8 mouse cellular contexts compared by ENCODE assay signal in genomic region chr1:36368112-36368968, GRCm38 (mm10). TPM values are rescaled to one million over a fixed set of nuclear protein-coding genes. Genes with fewer than 3 reads are reported as not detected.
A peak's percentile ranks its signal among the peaks of the same experiment; 100 is the strongest.
DNase-seq lines count a peak whose midpoint lies in the region; ATAC-seq and TF ChIP-seq lines count a peak whose summit lies in the region.

No protein-coding gene starts in this region.

- TF ChIP-seq POLR2A in bone marrow macrophage, adult 2 months (IDR thresholded peaks at IDR 0.05; ENCODE audit: borderline replicate concordance, low read depth, low read length), result no peak
- TF ChIP-seq POLR2A in testis, adult 2 months (IDR thresholded peaks at IDR 0.05; ENCODE audit: control insufficient read depth, low read depth, low read length), result no peak

- ATAC-seq in forebrain, embryonic 15.5 days (replicated peaks), result peak; percentile 86
- ATAC-seq in hindbrain, embryonic 13.5 days (ENCODE audit: low FRiP score), result peak; percentile 84

- H3K9ac ChIP-seq in forebrain, embryonic 15.5 days (replicated peaks), result peak overlapping the region; percentile 83
- H3K9ac ChIP-seq in hindbrain, embryonic 13.5 days, result peak overlapping the region; percentile 93

- peak overlapping the region; percentile 43; the same call in 1 of the 2 replicates for H3K27ac ChIP-seq in bone marrow macrophage, adult 2 months (ENCODE audit: insufficient read depth, low read depth, low read length)
- peak overlapping the region; percentile 62 for H3K27ac ChIP-seq in forebrain, embryonic 15.5 days (replicated peaks)
- H3K27ac ChIP-seq in hindbrain, embryonic 13.5 days, result peak overlapping the region; percentile 78
- peak overlapping the region; percentile 98 for H3K27ac ChIP-seq in limb, embryonic 10.5 days
- peak overlapping the region; percentile 95 for H3K27ac ChIP-seq in testis, adult 2 months (ENCODE audit: control insufficient read depth, insufficient read depth, low read depth, low read length)

- H3K4me3 ChIP-seq in bone marrow macrophage, adult 2 months (ENCODE audit: insufficient read depth, low read length), result peak overlapping the region; percentile 66
- H3K4me3 ChIP-seq in forebrain, embryonic 15.5 days, result peak overlapping the region; percentile 81
- H3K4me3 ChIP-seq in hindbrain, embryonic 13.5 days, result peak overlapping the region; percentile 87
- H3K4me3 ChIP-seq in limb, embryonic 10.5 days, result peak overlapping the region; percentile 97
- peak overlapping the region; percentile 93 for H3K4me3 ChIP-seq in testis, adult 2 months (ENCODE audit: control insufficient read depth, low read depth, low read length)

- no peak for TF ChIP-seq CTCF in bone marrow macrophage, adult 2 months (IDR thresholded peaks at IDR 0.05; ENCODE audit: low read depth, low read length)
- no peak for TF ChIP-seq CTCF in testis, adult 2 months (IDR thresholded peaks at IDR 0.05; ENCODE audit: control insufficient read depth, insufficient read depth, insufficient replicate concordance, low read depth, low read length)

- no peaks in the 10 kb centered on the region for H3K27me3 ChIP-seq in forebrain, embryonic 15.5 days
- no peaks in the 10 kb centered on the region for H3K27me3 ChIP-seq in hindbrain, embryonic 13.5 days
- H3K27me3 ChIP-seq in limb, embryonic 10.5 days (ENCODE audit: low read depth, poor library complexity, severe bottlenecking), result no peaks in the 10 kb centered on the region
- H3K27me3 ChIP-seq in testis, adult 2 months (ENCODE audit: control insufficient read depth, insufficient read depth, low read length), result no peaks in the 10 kb centered on the region

- DNase-seq in ovary, adult 18-20 months (ENCODE audit: low spot score), result peak; percentile 61
- DNase-seq in ovary, postnatal 14 days (ENCODE audit: low spot score), result no peak
- DNase-seq in limb, embryonic 10.5 days (ENCODE audit: low spot score), result no peak
- DNase-seq in mesoderm, embryonic 11.5 days (ENCODE audit: low read depth, low spot score), result peak; percentile 29

- H3K4me1 ChIP-seq in bone marrow macrophage, adult 2 months (ENCODE audit: control insufficient read depth, insufficient read depth, low read length), result peaks cover 11% of the 10 kb centered on the region
- peaks cover 18% of the 10 kb centered on the region for H3K4me1 ChIP-seq in forebrain, embryonic 15.5 days
- H3K4me1 ChIP-seq in hindbrain, embryonic 13.5 days (replicated peaks), result peaks cover 17% of the 10 kb centered on the region
- peaks cover 11% of the 10 kb centered on the region for H3K4me1 ChIP-seq in limb, embryonic 10.5 days
- H3K4me1 ChIP-seq in testis, adult 2 months (ENCODE audit: control insufficient read depth, insufficient read depth, low read length), result peaks cover 13% of the 10 kb centered on the region

- peaks cover 15% of the 10 kb centered on the region for H3K36me3 ChIP-seq in forebrain, embryonic 15.5 days
- peaks cover 23% of the 10 kb centered on the region for H3K36me3 ChIP-seq in hindbrain, embryonic 13.5 days
- H3K36me3 ChIP-seq in limb, embryonic 10.5 days, result peaks cover 41% of the 10 kb centered on the region
- H3K36me3 ChIP-seq in testis, adult 2 months (ENCODE audit: control insufficient read depth, insufficient read depth, low read length), result peaks cover 5% of the 10 kb centered on the region; the same call in 1 of the 2 replicates

- H3K9me3 ChIP-seq in forebrain, embryonic 15.5 days, result no peaks in the 10 kb centered on the region
- H3K9me3 ChIP-seq in hindbrain, embryonic 13.5 days, result no peaks in the 10 kb centered on the region
- H3K9me3 ChIP-seq in limb, embryonic 10.5 days (replicated peaks), result no peaks in the 10 kb centered on the region

- 5% methylated on average over 52 of the region's 55 CpGs for WGBS in forebrain, embryonic 15.5 days
- 8% methylated on average over 33 of the region's 55 CpGs for WGBS in hindbrain, embryonic 13.5 days
- 5% methylated on average over 55 of the region's 55 CpGs for WGBS in limb, embryonic 10.5 days

- peak overlapping the region; percentile 74 for H3K4me2 ChIP-seq in forebrain, embryonic 15.5 days (replicated peaks)
- peak overlapping the region; percentile 79 for H3K4me2 ChIP-seq in hindbrain, embryonic 13.5 days

RNA-seq across cellular contexts. Expression of gene Kansl3, which starts 0.6 kb away (rescaled TPM):
- 23.1 and 27.1 TPM in 2 replicates for polyA plus RNA-seq in bone marrow macrophage, adult 2 months (2012; ENCODE audit: insufficient read depth, insufficient read length, missing spikeins)
- 34.4 and 37.2 TPM in 2 replicates for polyA plus RNA-seq in forebrain, embryonic 15.5 days (2015; fragmentation: Nextera tagmentation; extraction: Ambion mirVana)
- polyA plus RNA-seq in hindbrain, embryonic 13.5 days (2015; fragmentation: Nextera tagmentation; extraction: Ambion mirVana), result 35.9 and 38.3 TPM in 2 replicates
- 50.3 and 53.4 TPM in 2 replicates for polyA plus RNA-seq in limb, embryonic 10.5 days (2016; fragmentation: Nextera tagmentation; extraction: Ambion mirVana)
- polyA plus RNA-seq in testis, adult 2 months (2012; rRNA removed), result 118 and 141 TPM in 2 replicates

RNA-seq across cellular contexts. Expression of gene Fer1l5, which starts 3.8 kb away (rescaled TPM):
- not detected in 2 replicates for polyA plus RNA-seq in bone marrow macrophage, adult 2 months (2012; ENCODE audit: insufficient read depth, insufficient read length, missing spikeins)
- polyA plus RNA-seq in forebrain, embryonic 15.5 days (2015; fragmentation: Nextera tagmentation; extraction: Ambion mirVana), result 2.0 TPM in 2 replicates
- polyA plus RNA-seq in hindbrain, embryonic 13.5 days (2015; fragmentation: Nextera tagmentation; extraction: Ambion mirVana), result 1.6 and 2.5 TPM in 2 replicates
- 1.1 and 1.7 TPM in 2 replicates for polyA plus RNA-seq in limb, embryonic 10.5 days (2016; fragmentation: Nextera tagmentation; extraction: Ambion mirVana)
- polyA plus RNA-seq in testis, adult 2 months (2012; rRNA removed), result 80.7 and 80.9 TPM in 2 replicates

Comparison
In these comparisons a context has a peak if more than half of its experiments do, and no peak if none do; other contexts are left out.
1. DNase-seq: peak in ovary, adult 18-20 months (single experiment) and mesoderm, embryonic 11.5 days (single experiment); none in ovary, postnatal 14 days (single experiment) and limb, embryonic 10.5 days (single experiment).
2. H3K27ac ChIP-seq: peak in every context shown above with its lines; median percentile 98 in limb, embryonic 10.5 days; 95 in testis, adult 2 months; 78 in hindbrain, embryonic 13.5 days; 62 in forebrain, embryonic 15.5 days; 43 in bone marrow macrophage, adult 2 months.
3. RNA of gene Fer1l5, which starts 3.8 kb away (polyA plus RNA-seq): 80.7 to 80.9 TPM in testis, adult 2 months; 1.6 to 2.5 TPM in hindbrain, embryonic 13.5 days, 2.0 TPM in forebrain, embryonic 15.5 days, 1.1 to 1.7 TPM in limb, embryonic 10.5 days and not detected in bone marrow macrophage, adult 2 months; every median in the first group is over 10 times any median in the second.
4. Peak in every context shown above with its lines, with median percentiles within 50 percentile points of each other: H3K4me3 ChIP-seq.